Mouse (Mus musculus): ENCODE measurements at regions not wholly inside any gene's neighbourhood (a gene's known extent, or its start where the extent isn't known, plus 50 kb on each side); places are given as distances from the start of the nearest gene placed in this dataset.

DNA sequence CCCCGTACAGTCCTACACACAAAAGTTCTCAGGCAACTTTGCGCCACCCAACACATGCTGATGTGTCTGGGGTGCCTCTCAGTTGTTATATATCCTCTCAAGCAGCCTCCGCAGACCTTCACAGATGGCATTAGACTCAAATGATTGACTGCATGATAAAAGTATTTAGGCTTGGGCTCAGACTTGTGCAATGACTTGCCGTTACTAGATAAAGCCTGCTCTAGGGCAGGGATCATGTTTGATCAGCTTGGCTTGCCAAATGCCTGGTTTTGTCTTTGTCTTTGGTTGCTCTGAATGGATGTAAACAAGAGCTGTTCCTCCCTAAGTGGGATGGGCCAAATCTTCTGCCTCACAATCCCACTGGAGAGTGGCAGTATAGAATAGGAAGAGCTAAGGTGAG, 57.2 kb upstream of the Gm21915 start:
- ATAC-seq (ENCODE audit: insufficient read depth) = peak; percentile 62
- Histone ChIP-seq H3K4me2 (ENCODE audit: low read depth) (no peak overlapping the region), H3K4me3 (ENCODE audit: insufficient read depth in 1 of 2, low read depth in 2 of 2, low read length in 2 of 2) (no peak overlapping the region), H3K36me3 (replicated peaks; ENCODE audit: control insufficient read depth, insufficient read depth, low read depth) (no peaks in the 10 kb centered on the region), H3K4me1 (replicated peaks; ENCODE audit: control insufficient read depth in 2 of 2, insufficient read depth in 2 of 2, low read length in 1 of 2) (peaks cover 0 to 12% of the 10 kb centered on the region in 2 experiments; a peak in 2 of 4 replicates), H3K9me3 (ENCODE audit: control insufficient read depth, low read length) (no peaks in the 10 kb centered on the region), H3K9ac (replicated peaks) (no peak overlapping the region), H3K27ac (no peak overlapping the region), H3K27me3 (ENCODE audit: control insufficient read depth, insufficient read depth, low read length) (peaks cover 6% of the 10 kb centered on the region)
- DNase-seq (ENCODE audit: low read depth in 3 of 3, low spot score in 3 of 3) = peak in 2 of 3 experiments; percentile 10 to 20
- WGBS (ENCODE audit: insufficient replicate concordance) = 34% methylated on average over 4 of the region's 4 CpGs
- TF ChIP-seq CTCF (IDR thresholded peaks at IDR 0.05; ENCODE audit: low read depth) = no peak
- TF ChIP-seq EP300 (IDR thresholded peaks at IDR 0.05; ENCODE audit: low read depth) = no peak

DNA sequence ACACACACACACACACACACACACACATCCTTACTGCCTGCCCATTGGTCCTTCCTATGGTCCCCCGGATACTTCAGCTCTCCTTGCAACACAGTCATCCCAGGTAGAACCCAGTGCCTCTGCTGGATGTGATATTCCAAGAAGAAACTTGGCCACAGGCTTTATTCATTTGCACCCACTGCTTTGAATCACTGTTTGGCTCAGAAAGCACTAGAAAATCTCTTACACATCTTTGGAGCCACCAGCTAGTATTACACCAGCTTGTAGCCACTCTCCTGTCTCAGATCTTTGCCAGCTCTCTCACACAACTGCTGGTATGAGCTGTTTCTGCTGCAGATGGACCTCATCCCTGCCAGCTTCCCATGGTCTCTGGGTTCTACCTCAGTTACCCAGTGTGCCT, 57.7 kb upstream of the Gm21915 start:
- Histone ChIP-seq H3K36me3 (replicated peaks; ENCODE audit: control insufficient read depth, insufficient read depth, low read depth) (no peaks in the 10 kb centered on the region), H3K27ac (no peak overlapping the region), H3K9me3 (ENCODE audit: control insufficient read depth, low read length) (no peaks in the 10 kb centered on the region), H3K4me1 (replicated peaks; ENCODE audit: control insufficient read depth in 2 of 2, insufficient read depth in 2 of 2, low read length in 1 of 2) (peaks cover 0 to 12% of the 10 kb centered on the region in 2 experiments; a peak in 2 of 4 replicates), H3K4me2 (ENCODE audit: low read depth) (no peak overlapping the region), H3K27me3 (ENCODE audit: control insufficient read depth, insufficient read depth, low read length) (peaks cover 3% of the 10 kb centered on the region), H3K9ac (replicated peaks) (no peak overlapping the region), H3K4me3 (ENCODE audit: insufficient read depth in 1 of 2, low read depth in 2 of 2, low read length in 2 of 2) (no peak overlapping the region)
- ATAC-seq (ENCODE audit: insufficient read depth) (no peak), DNase-seq (ENCODE audit: low read depth in 3 of 3, low spot score in 3 of 3) (no peak)
- WGBS (ENCODE audit: insufficient replicate concordance) = 78% methylated on average over 1 of the region's 1 CpGs
- TF ChIP-seq EP300 (IDR thresholded peaks at IDR 0.05; ENCODE audit: low read depth) (no peak), CTCF (IDR thresholded peaks at IDR 0.05; ENCODE audit: low read depth) (no peak)

DNA sequence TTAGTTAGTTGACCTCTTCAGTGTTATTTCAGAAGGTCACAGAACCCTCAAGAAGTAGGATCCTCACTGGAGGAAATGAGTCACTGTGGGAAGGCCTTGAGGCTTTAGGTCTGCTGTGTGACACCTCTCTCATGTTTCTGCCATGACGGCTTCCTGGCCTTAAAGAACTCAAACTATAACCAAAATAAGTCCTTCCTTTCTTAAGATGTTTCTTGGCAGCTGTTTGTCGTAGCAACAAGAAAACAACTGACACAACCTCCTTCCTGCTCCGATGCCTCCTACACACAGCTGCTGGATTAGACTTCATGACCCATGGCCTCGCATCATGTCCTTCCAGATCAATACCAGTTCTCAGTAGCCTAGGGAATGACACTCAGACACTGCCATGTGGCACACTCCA, 58.1 kb upstream of the Gm21915 start:
- H3K4me1 ChIP-seq (replicated peaks; ENCODE audit: control insufficient read depth in 2 of 2, insufficient read depth in 2 of 2, low read length in 1 of 2) = peaks cover 0 to 12% of the 10 kb centered on the region in 2 experiments; a peak in 2 of 4 replicates
- peaks cover 3% of the 10 kb centered on the region for H3K27me3 ChIP-seq (ENCODE audit: control insufficient read depth, insufficient read depth, low read length)
- H3K9ac ChIP-seq (replicated peaks) = no peak overlapping the region
- ATAC-seq (ENCODE audit: insufficient read depth) (no peak), DNase-seq (ENCODE audit: low read depth in 3 of 3, low spot score in 3 of 3) (no peak)
- no peak overlapping the region for H3K4me3 ChIP-seq (ENCODE audit: insufficient read depth in 1 of 2, low read depth in 2 of 2, low read length in 2 of 2)
- H3K36me3 ChIP-seq (replicated peaks; ENCODE audit: control insufficient read depth, insufficient read depth, low read depth) = no peaks in the 10 kb centered on the region
- H3K4me2 ChIP-seq (ENCODE audit: low read depth) = no peak overlapping the region
- WGBS (ENCODE audit: insufficient replicate concordance) = 54% methylated on average over 4 of the region's 4 CpGs
- TF ChIP-seq EP300 (IDR thresholded peaks at IDR 0.05; ENCODE audit: low read depth) (no peak), CTCF (IDR thresholded peaks at IDR 0.05; ENCODE audit: low read depth) (no peak)
- H3K27ac ChIP-seq = no peak overlapping the region
- H3K9me3 ChIP-seq (ENCODE audit: control insufficient read depth, low read length) = no peaks in the 10 kb centered on the region

DNA sequence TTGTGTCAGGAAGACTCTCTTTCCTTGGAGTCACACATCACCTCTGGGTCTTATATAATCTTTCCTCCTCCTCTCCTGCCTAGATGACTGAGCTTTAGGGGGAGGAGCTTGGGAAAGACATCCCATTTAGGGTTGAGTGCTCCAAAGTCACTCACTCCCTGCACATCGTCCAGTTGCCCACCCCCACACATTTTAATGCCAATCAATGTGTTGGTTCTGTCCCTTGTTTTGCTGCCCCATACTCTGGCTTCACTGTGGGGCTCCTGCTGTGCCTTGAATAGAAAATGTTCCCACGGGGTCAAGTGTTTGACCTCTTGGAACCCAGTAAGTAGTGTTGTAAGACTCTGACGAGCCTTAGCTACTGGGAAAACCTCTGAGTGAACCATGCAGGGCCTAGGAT, 58.8 kb upstream of the Gm21915 start:
- Histone ChIP-seq H3K9ac (replicated peaks) (no peak overlapping the region), H3K9me3 (ENCODE audit: control insufficient read depth, low read length) (no peaks in the 10 kb centered on the region), H3K4me1 (replicated peaks; ENCODE audit: control insufficient read depth in 2 of 2, insufficient read depth in 2 of 2, low read length in 1 of 2) (peaks cover 0 to 10% of the 10 kb centered on the region in 2 experiments; a peak in 1 of 4 replicates), H3K27me3 (ENCODE audit: control insufficient read depth, insufficient read depth, low read length) (peaks cover under 1% of the 10 kb centered on the region), H3K27ac (no peak overlapping the region), H3K4me3 (ENCODE audit: insufficient read depth in 1 of 2, low read depth in 2 of 2, low read length in 2 of 2) (no peak overlapping the region), H3K4me2 (ENCODE audit: low read depth) (no peak overlapping the region), H3K36me3 (replicated peaks; ENCODE audit: control insufficient read depth, insufficient read depth, low read depth) (no peaks in the 10 kb centered on the region)
- DNase-seq (ENCODE audit: low read depth in 3 of 3, low spot score in 3 of 3) (no peak), ATAC-seq (ENCODE audit: insufficient read depth) (no peak)
- 37% methylated on average over 3 of the region's 3 CpGs for WGBS (ENCODE audit: insufficient replicate concordance)
- TF ChIP-seq CTCF (IDR thresholded peaks at IDR 0.05; ENCODE audit: low read depth) (no peak), EP300 (IDR thresholded peaks at IDR 0.05; ENCODE audit: low read depth) (no peak)

DNA sequence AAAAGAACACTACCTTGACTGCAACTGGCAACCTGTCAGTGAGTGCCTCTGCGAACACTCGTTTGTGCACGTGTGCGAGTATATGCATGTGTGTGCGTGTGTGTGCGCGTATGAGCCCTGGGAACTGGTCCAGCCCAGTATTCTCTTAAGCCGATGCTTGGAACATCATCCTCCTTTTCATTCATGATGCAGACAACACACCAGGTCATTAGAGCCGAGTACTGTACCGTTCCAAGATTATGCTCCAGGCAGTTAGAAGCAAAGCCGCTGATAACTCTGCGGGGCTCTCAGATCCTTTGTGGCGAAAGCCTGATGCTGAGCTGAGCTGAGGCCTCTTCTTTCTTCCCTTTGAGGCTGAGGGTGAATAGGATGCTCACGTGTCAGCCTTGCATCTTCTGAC, 61.8 kb upstream of the Gm21915 start:
- no peak for ATAC-seq (ENCODE audit: insufficient read depth)
- no peak for TF ChIP-seq EP300 (IDR thresholded peaks at IDR 0.05; ENCODE audit: low read depth)
- no peak for TF ChIP-seq CTCF (IDR thresholded peaks at IDR 0.05; ENCODE audit: low read depth)

More for the DNA sequence above, 61.8 kb upstream of the Gm21915 start:
- Histone ChIP-seq H3K27ac (no peak overlapping the region), H3K4me3 (ENCODE audit: insufficient read depth in 1 of 2, low read depth in 2 of 2, low read length in 2 of 2) (no peak overlapping the region), H3K4me1 (replicated peaks; ENCODE audit: control insufficient read depth in 2 of 2, insufficient read depth in 2 of 2, low read length in 1 of 2) (peaks cover 0 to 9% of the 10 kb centered on the region in 2 experiments; a peak in 1 of 4 replicates), H3K36me3 (replicated peaks; ENCODE audit: control insufficient read depth, insufficient read depth, low read depth) (no peaks in the 10 kb centered on the region), H3K27me3 (ENCODE audit: control insufficient read depth, insufficient read depth, low read length) (no peaks in the 10 kb centered on the region), H3K9ac (replicated peaks) (no peak overlapping the region), H3K9me3 (ENCODE audit: control insufficient read depth, low read length) (no peaks in the 10 kb centered on the region), H3K4me2 (ENCODE audit: low read depth) (no peak overlapping the region)
- no peak for DNase-seq (ENCODE audit: low read depth in 3 of 3, low spot score in 3 of 3)
- 81% methylated on average over 14 of the region's 14 CpGs for WGBS (ENCODE audit: insufficient replicate concordance)

Measured in liver, embryonic 14.5 days (tissue).